Mouse (Mus musculus): Measurements from ENCODE around the gene Gm20767. TPM values are rescaled to one million over a fixed set of nuclear protein-coding genes. Genes with fewer than 3 reads are reported as not detected.
"Not testable (repeated sequence)": the region's sequence is repeated elsewhere in the genome, so short reads cannot be mapped to it uniquely, and the experiment has no call there.

The Gm20767 gene
- polyA plus RNA-seq (2014; fragmentation: Nextera tagmentation; extraction: Ambion mirVana): not detected in 2 replicates

- ATAC-seq (replicated peaks; ENCODE audit: low FRiP score); DNase-seq (ENCODE audit: low spot score); H3K4me3 ChIP-seq (ENCODE audit: low read depth, low read length); H3K27me3 ChIP-seq (replicated peaks; ENCODE audit: control insufficient read depth, insufficient read depth, low read length); H3K4me1 ChIP-seq (replicated peaks; ENCODE audit: control insufficient read depth, insufficient read depth, low read length); H3K27ac ChIP-seq (ENCODE audit: low read depth, low read length); H3K36me3 ChIP-seq (ENCODE audit: control insufficient read depth, insufficient read depth, low read length); H3K9ac ChIP-seq (ENCODE audit: low read depth, low read length); H3K4me2 ChIP-seq; H3K9me3 ChIP-seq (ENCODE audit: control insufficient read depth, low read length): not testable (repeated sequence)
- WGBS: 92% methylated on average over 1 of the region's 5 CpGs
Observed at GRCm38 (mm10) chr13:120139946-120140345, at the start of gene Gm20767. Gm20767 (plus strand) TSS chr13:120140246.

DNA sequence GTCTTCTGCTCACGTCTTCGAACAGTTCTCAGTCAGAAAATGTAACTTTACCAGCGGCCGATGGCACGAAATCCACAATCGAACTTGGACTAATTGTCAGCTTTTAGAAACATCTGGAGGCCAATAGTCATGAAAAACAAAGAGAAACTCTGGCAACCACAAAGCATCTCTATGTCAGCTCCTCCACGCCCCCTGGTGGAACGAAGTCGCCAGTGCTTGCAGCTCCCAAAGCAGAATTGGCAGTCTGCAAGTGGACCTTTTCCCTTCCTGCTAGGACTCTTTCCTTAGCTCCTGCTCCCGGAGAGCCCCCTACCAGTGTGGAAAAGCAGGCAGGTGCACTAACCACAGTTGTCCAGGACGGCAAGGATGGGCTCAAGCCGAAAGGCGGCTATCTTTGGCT is 47.1 kb upstream of the Gm20767 start:
- H3K27ac ChIP-seq (ENCODE audit: low read depth, low read length); H3K36me3 ChIP-seq (ENCODE audit: control insufficient read depth, insufficient read depth, low read length); H3K9me3 ChIP-seq (ENCODE audit: control insufficient read depth, low read length); H3K4me2 ChIP-seq; H3K4me1 ChIP-seq (replicated peaks; ENCODE audit: control insufficient read depth, insufficient read depth, low read length); ATAC-seq (replicated peaks; ENCODE audit: low FRiP score); H3K9ac ChIP-seq (ENCODE audit: low read depth, low read length); H3K4me3 ChIP-seq (ENCODE audit: low read depth, low read length); H3K27me3 ChIP-seq (replicated peaks; ENCODE audit: control insufficient read depth, insufficient read depth, low read length); DNase-seq (ENCODE audit: low spot score): not testable (repeated sequence)
- WGBS: no CpG with 5 or more reads among the region's 13 CpGs

DNA sequence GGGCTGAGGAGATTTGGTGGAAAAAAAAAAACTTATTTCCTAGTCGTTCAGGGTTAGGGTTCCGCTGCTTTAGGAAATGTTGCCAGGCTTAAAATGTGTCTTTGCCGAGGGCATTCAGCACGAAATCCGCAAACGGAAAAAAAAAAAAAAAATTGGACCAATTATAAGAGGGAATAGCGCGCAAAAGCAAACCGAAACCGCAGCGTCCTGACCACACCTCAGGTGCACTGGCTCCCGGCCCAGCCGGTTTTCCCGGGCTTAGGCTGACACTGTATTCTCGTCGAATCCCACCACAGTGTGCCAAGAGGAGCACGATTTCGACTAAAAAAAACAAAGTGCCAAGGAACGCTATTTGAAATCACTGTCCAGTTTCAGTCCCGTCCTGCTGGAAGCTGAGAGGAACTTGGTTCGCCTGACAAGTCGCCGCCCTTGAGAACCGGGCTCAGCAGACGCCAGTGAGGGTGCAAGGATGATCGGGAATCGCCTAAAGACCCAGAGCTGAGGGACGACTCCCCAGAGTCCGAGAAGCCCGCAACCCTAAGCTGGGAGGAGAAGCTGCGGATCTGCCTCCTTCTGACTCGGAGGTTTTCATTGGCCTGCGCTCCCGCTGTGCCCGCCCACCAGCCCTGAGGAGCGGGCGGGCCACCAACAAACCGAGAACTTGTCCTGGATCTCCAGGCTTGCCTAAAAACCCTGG is 43.7 kb upstream of the Gm20767 start:
- not testable (repeated sequence) for H3K27ac ChIP-seq (ENCODE audit: low read depth, low read length); H3K4me1 ChIP-seq (replicated peaks; ENCODE audit: control insufficient read depth, insufficient read depth, low read length); H3K27me3 ChIP-seq (replicated peaks; ENCODE audit: control insufficient read depth, insufficient read depth, low read length); H3K36me3 ChIP-seq (ENCODE audit: control insufficient read depth, insufficient read depth, low read length); H3K9ac ChIP-seq (ENCODE audit: low read depth, low read length); H3K9me3 ChIP-seq (ENCODE audit: control insufficient read depth, low read length)
- DNase-seq (ENCODE audit: low spot score): peak; percentile 31
- ATAC-seq (replicated peaks; ENCODE audit: low FRiP score): peak; percentile 71
- WGBS: under 1% methylated on average over 23 of the region's 38 CpGs
- 0 out of 2 replicates have a peak overlapping the region, but pooled peaks have one; percentile 10 for H3K4me3 ChIP-seq (ENCODE audit: low read depth, low read length)
- H3K4me2 ChIP-seq: peak overlapping the region; percentile 20; the same call in 1 of the 2 replicates

DNA sequence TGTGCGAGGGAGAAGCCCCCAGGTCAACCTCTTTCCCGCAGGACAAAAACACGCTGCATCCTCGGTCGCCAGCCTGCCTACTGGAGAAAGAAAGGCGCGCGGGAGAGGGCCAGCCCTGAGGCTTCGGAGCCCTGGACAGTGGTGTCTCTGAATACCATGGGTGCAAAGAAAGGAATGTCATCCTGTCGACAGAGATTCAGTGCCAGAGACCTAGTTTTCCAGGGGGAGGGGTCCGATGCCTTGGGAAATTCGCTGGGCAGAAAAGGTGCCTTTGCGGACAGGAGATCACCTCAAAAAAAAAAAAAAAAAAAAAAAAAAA is 43.1 kb upstream of the Gm20767 start:
- not testable (repeated sequence) for H3K27ac ChIP-seq (ENCODE audit: low read depth, low read length); H3K4me3 ChIP-seq (ENCODE audit: low read depth, low read length); DNase-seq (ENCODE audit: low spot score); H3K9ac ChIP-seq (ENCODE audit: low read depth, low read length); H3K9me3 ChIP-seq (ENCODE audit: control insufficient read depth, low read length); H3K36me3 ChIP-seq (ENCODE audit: control insufficient read depth, insufficient read depth, low read length); H3K4me1 ChIP-seq (replicated peaks; ENCODE audit: control insufficient read depth, insufficient read depth, low read length); ATAC-seq (replicated peaks; ENCODE audit: low FRiP score); H3K27me3 ChIP-seq (replicated peaks; ENCODE audit: control insufficient read depth, insufficient read depth, low read length); H3K4me2 ChIP-seq
- 0% methylated on average over 5 of the region's 13 CpGs for WGBS

DNA sequence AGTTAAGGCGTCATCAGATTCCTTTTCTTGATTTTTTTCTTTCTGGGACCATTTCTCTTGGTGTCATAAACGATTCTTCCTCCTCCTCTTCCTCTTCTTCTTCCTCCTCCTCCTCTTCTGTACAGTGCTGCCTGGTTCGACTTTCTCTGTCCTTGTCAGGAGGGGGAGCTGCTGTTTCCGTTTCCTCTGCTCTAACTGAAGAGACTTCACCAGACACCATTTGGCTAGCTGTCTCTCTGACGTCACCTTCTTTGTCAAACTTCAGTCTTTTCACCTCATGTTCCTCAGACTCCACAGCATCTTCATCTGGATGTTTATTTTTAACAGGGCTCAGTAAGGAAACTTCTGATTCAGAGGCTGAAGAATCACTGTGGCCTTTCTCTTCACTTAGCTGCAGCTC is 40.7 kb upstream of the Gm20767 start:
- H3K9me3 ChIP-seq (ENCODE audit: control insufficient read depth, low read length); H3K4me2 ChIP-seq; H3K4me1 ChIP-seq (replicated peaks; ENCODE audit: control insufficient read depth, insufficient read depth, low read length); H3K4me3 ChIP-seq (ENCODE audit: low read depth, low read length); H3K27ac ChIP-seq (ENCODE audit: low read depth, low read length); H3K27me3 ChIP-seq (replicated peaks; ENCODE audit: control insufficient read depth, insufficient read depth, low read length); H3K9ac ChIP-seq (ENCODE audit: low read depth, low read length); ATAC-seq (replicated peaks; ENCODE audit: low FRiP score); H3K36me3 ChIP-seq (ENCODE audit: control insufficient read depth, insufficient read depth, low read length); DNase-seq (ENCODE audit: low spot score): not testable (repeated sequence)
- no CpG with 5 or more reads among the region's 5 CpGs for WGBS

DNA sequence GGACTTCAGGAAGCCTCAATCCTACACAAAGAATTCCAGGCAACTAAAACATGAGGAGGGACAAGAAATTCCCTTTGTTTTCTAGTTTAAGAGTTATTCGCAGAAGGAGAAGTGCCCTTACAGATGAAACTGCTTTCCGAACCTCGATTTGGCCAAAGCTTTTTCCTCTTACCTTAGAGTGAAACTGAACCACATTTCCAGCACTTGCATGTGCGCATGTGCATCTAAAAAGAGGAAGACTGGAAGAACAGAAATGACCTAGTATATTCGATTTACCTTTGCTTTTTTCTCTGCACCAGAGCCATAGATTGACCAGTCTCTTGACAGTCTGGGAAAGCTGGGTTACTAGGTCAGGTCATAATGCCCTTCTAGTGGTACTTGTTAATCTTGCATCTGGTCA is 33.5 kb upstream of the Gm20767 start:
- H3K36me3 ChIP-seq (ENCODE audit: control insufficient read depth, insufficient read depth, low read length); H3K27me3 ChIP-seq (replicated peaks; ENCODE audit: control insufficient read depth, insufficient read depth, low read length); H3K4me1 ChIP-seq (replicated peaks; ENCODE audit: control insufficient read depth, insufficient read depth, low read length); H3K9me3 ChIP-seq (ENCODE audit: control insufficient read depth, low read length); H3K9ac ChIP-seq (ENCODE audit: low read depth, low read length); H3K27ac ChIP-seq (ENCODE audit: low read depth, low read length); DNase-seq (ENCODE audit: low spot score); ATAC-seq (replicated peaks; ENCODE audit: low FRiP score); H3K4me2 ChIP-seq; H3K4me3 ChIP-seq (ENCODE audit: low read depth, low read length): not testable (repeated sequence)
- WGBS: no CpG with 5 or more reads among the region's 5 CpGs

DNA sequence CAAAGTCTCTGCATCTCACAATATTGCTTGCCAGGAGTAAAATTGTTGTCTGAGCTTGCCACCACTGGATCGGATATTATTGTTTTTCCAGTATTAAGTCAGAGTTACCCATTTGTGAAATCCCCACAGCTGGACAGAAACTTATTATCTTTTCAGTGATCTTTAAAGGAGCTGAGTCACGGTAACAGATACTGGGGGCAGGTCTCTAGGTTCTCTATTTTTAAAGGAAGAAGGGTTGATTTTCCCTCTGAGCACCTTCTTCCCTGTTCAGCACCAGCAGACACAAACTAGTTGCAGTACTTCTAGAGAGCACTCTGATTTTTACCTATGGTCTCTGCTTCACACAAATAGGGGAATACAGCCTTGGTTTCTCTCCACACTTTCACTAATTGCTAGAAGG is 33.0 kb upstream of the Gm20767 start:
- WGBS: 64% methylated on average over 2 of the region's 2 CpGs
- DNase-seq (ENCODE audit: low spot score); H3K27me3 ChIP-seq (replicated peaks; ENCODE audit: control insufficient read depth, insufficient read depth, low read length); H3K9ac ChIP-seq (ENCODE audit: low read depth, low read length); H3K36me3 ChIP-seq (ENCODE audit: control insufficient read depth, insufficient read depth, low read length); H3K4me3 ChIP-seq (ENCODE audit: low read depth, low read length); ATAC-seq (replicated peaks; ENCODE audit: low FRiP score); H3K9me3 ChIP-seq (ENCODE audit: control insufficient read depth, low read length); H3K4me1 ChIP-seq (replicated peaks; ENCODE audit: control insufficient read depth, insufficient read depth, low read length); H3K27ac ChIP-seq (ENCODE audit: low read depth, low read length); H3K4me2 ChIP-seq: not testable (repeated sequence)

GRCm38 (mm10) chr13:120142348-120142747 is 2.3 kb downstream of the Gm20767 start:
- not testable (repeated sequence) for H3K4me1 ChIP-seq (replicated peaks; ENCODE audit: control insufficient read depth, insufficient read depth, low read length); H3K27ac ChIP-seq (ENCODE audit: low read depth, low read length); H3K9ac ChIP-seq (ENCODE audit: low read depth, low read length); H3K36me3 ChIP-seq (ENCODE audit: control insufficient read depth, insufficient read depth, low read length); H3K27me3 ChIP-seq (replicated peaks; ENCODE audit: control insufficient read depth, insufficient read depth, low read length); H3K4me2 ChIP-seq; DNase-seq (ENCODE audit: low spot score); H3K4me3 ChIP-seq (ENCODE audit: low read depth, low read length); H3K9me3 ChIP-seq (ENCODE audit: control insufficient read depth, low read length); ATAC-seq (replicated peaks; ENCODE audit: low FRiP score)
- WGBS: 66% methylated on average over 2 of the region's 3 CpGs

DNA sequence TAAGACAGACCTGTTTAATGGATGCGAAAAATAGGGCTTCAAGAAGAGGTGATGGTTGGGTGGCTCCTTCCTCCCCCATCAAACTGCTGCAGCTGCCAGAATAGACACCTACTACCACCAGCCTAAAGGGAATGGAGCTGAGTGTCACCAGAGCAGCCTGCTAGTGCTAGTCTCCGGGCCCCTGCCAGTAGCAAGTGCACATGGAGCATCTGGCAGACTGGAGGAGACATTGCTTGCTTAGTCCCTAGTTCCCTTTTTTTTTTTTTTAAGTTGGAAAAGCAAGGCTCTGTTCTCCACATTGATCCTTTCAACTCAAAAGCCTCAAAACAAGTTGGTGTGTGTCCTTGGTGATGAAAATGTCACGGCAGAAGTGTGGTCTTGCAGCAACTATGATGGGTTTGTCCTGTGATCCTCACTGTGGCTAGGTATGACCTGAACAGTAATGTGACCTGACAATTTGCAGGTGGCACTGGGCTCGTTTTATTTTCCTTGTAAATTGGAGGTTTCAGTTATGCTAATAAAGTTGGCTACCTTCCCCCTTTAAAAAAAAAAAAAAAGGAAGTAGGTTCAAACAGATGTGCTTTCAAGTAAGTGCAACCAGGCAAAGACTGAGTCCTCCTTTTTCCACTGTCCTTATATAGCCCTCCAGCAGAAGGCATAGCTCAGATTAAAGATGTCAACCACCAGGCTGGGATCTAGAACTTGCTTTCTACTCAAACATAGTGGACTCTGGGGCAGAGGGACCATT is 9.8 kb downstream of the Gm20767 start:
- H3K4me1 ChIP-seq (replicated peaks; ENCODE audit: control insufficient read depth, insufficient read depth, low read length); ATAC-seq (replicated peaks; ENCODE audit: low FRiP score); H3K27ac ChIP-seq (ENCODE audit: low read depth, low read length); H3K4me2 ChIP-seq; H3K9ac ChIP-seq (ENCODE audit: low read depth, low read length); H3K4me3 ChIP-seq (ENCODE audit: low read depth, low read length); DNase-seq (ENCODE audit: low spot score); H3K27me3 ChIP-seq (replicated peaks; ENCODE audit: control insufficient read depth, insufficient read depth, low read length); H3K36me3 ChIP-seq (ENCODE audit: control insufficient read depth, insufficient read depth, low read length); H3K9me3 ChIP-seq (ENCODE audit: control insufficient read depth, low read length): not testable (repeated sequence)
- 56% methylated on average over 3 of the region's 4 CpGs for WGBS

Measured in liver, embryonic 11.5 days (tissue).